Mouse (Mus musculus): ENCODE results near the gene Atad3a. TPM values are rescaled to one million over a fixed set of nuclear protein-coding genes. Genes with fewer than 3 reads are reported as not detected.

Gene Atad3a
- polyA plus RNA-seq, 1 experiment from 2014 or later: 73.3 TPM

Small RNA genes lying within 50 kb of the gene (microRNA-seq; reads per million reads assigned to microRNA genes)
- not detected for gene Gm27743

Other genes with a start within 250 kb of the Atad3a start
- 71.9 and 76.3 TPM in 2 replicates for gene Nadk, start 198.7 kb downstream of the Atad3a start, polyA plus RNA-seq (2015; fragmentation: Nextera tagmentation; extraction: Ambion mirVana)
- gene Slc35e2, start 159.7 kb downstream of the Atad3a start, polyA plus RNA-seq (2015; fragmentation: Nextera tagmentation; extraction: Ambion mirVana): 5.9 and 6.5 TPM in 2 replicates
- gene Cdk11b, start 136.2 kb downstream of the Atad3a start, polyA plus RNA-seq (2015; fragmentation: Nextera tagmentation; extraction: Ambion mirVana): 51.8 and 54.6 TPM in 2 replicates
- not detected in 2 replicates for gene Gm10563, start 115.7 kb downstream of the Atad3a start, polyA plus RNA-seq (2015; fragmentation: Nextera tagmentation; extraction: Ambion mirVana)
- 43.3 and 47.2 TPM in 2 replicates for gene Mmp23, start 107.7 kb downstream of the Atad3a start, polyA plus RNA-seq (2015; fragmentation: Nextera tagmentation; extraction: Ambion mirVana)
- gene Mib2, start 91.9 kb downstream of the Atad3a start, polyA plus RNA-seq (2015; fragmentation: Nextera tagmentation; extraction: Ambion mirVana): 27.8 and 31.9 TPM in 2 replicates
- gene Fndc10, start 66.8 kb downstream of the Atad3a start, polyA plus RNA-seq (2015; fragmentation: Nextera tagmentation; extraction: Ambion mirVana): 1.3 and 1.4 TPM in 2 replicates
- gene Ssu72, start 56.3 kb downstream of the Atad3a start, polyA plus RNA-seq (2015; fragmentation: Nextera tagmentation; extraction: Ambion mirVana): 139 and 148 TPM in 2 replicates
- 0.15 and 0.29 TPM in 2 replicates for gene Tmem240, start 26.3 kb downstream of the Atad3a start, polyA plus RNA-seq (2015; fragmentation: Nextera tagmentation; extraction: Ambion mirVana)
- 7.5 and 8.6 TPM in 2 replicates for gene Vwa1, start 13.6 kb upstream of the Atad3a start, polyA plus RNA-seq (2015; fragmentation: Nextera tagmentation; extraction: Ambion mirVana)
- gene Tmem88b, start 24.8 kb upstream of the Atad3a start, polyA plus RNA-seq (2015; fragmentation: Nextera tagmentation; extraction: Ambion mirVana): 0.15 and 0.21 TPM in 2 replicates
- gene Ankrd65, start 29.3 kb upstream of the Atad3a start, polyA plus RNA-seq (2015; fragmentation: Nextera tagmentation; extraction: Ambion mirVana): 0.69 and 1.0 TPM in 2 replicates
- gene Mrpl20, start 41.8 kb upstream of the Atad3a start, polyA plus RNA-seq (2015; fragmentation: Nextera tagmentation; extraction: Ambion mirVana): 177 and 194 TPM in 2 replicates
- 179 and 185 TPM in 2 replicates for gene Ccnl2, start 51.4 kb upstream of the Atad3a start, polyA plus RNA-seq (2015; fragmentation: Nextera tagmentation; extraction: Ambion mirVana)
- gene Aurkaip1, start 70.2 kb upstream of the Atad3a start, polyA plus RNA-seq (2015; fragmentation: Nextera tagmentation; extraction: Ambion mirVana): 141 and 146 TPM in 2 replicates
- gene Mxra8, start 78.6 kb upstream of the Atad3a start, polyA plus RNA-seq (2015; fragmentation: Nextera tagmentation; extraction: Ambion mirVana): 246 and 255 TPM in 2 replicates
- 4.5 and 6.0 TPM in 2 replicates for gene Dvl1, start 86.3 kb upstream of the Atad3a start, polyA plus RNA-seq (2015; fragmentation: Nextera tagmentation; extraction: Ambion mirVana)
- gene Tas1r3, start 102.3 kb upstream of the Atad3a start, polyA plus RNA-seq (2015; fragmentation: Nextera tagmentation; extraction: Ambion mirVana): 0.24 and 0.30 TPM in 2 replicates
- 15.6 and 16.4 TPM in 2 replicates for gene Cptp, start 108.3 kb upstream of the Atad3a start, polyA plus RNA-seq (2015; fragmentation: Nextera tagmentation; extraction: Ambion mirVana)
- 74.2 and 75.8 TPM in 2 replicates for gene Ints11, start 108.5 kb upstream of the Atad3a start, polyA plus RNA-seq (2015; fragmentation: Nextera tagmentation; extraction: Ambion mirVana)
- 39.7 and 43.2 TPM in 2 replicates for gene Pusl1, start 130.7 kb upstream of the Atad3a start, polyA plus RNA-seq (2015; fragmentation: Nextera tagmentation; extraction: Ambion mirVana)
- gene Acap3, start 130.7 kb upstream of the Atad3a start, polyA plus RNA-seq (2015; fragmentation: Nextera tagmentation; extraction: Ambion mirVana): 17.5 and 20.0 TPM in 2 replicates
- 77.2 and 86.4 TPM in 2 replicates for gene Ube2j2, start 182.7 kb upstream of the Atad3a start, polyA plus RNA-seq (2015; fragmentation: Nextera tagmentation; extraction: Ambion mirVana)
- 37.2 and 39.3 TPM in 2 replicates for gene C1qtnf12, start 201.2 kb upstream of the Atad3a start, polyA plus RNA-seq (2015; fragmentation: Nextera tagmentation; extraction: Ambion mirVana)
- gene B3galt6, start 231.6 kb upstream of the Atad3a start, polyA plus RNA-seq (2015; fragmentation: Nextera tagmentation; extraction: Ambion mirVana): 12.2 and 12.8 TPM in 2 replicates
- 156 and 162 TPM in 2 replicates for gene Sdf4, start 231.8 kb upstream of the Atad3a start, polyA plus RNA-seq (2015; fragmentation: Nextera tagmentation; extraction: Ambion mirVana)